Comparison of ENCODE assay signal across 8 mouse cellular contexts in genomic region chr11:107509631-107510338, GRCm38 (mm10). TPM values are rescaled to one million over a fixed set of nuclear protein-coding genes. Genes with fewer than 3 reads are reported as not detected.
A peak's percentile ranks its signal among the peaks of the same experiment; 100 is the strongest.
DNase-seq lines count a peak whose midpoint lies in the region; ATAC-seq and TF ChIP-seq lines count a peak whose summit lies in the region.

No protein-coding gene starts in this region.

- WGBS in lung, adult 2 months, result 25% methylated on average over 11 of the region's 11 CpGs
- 20% methylated on average over 11 of the region's 11 CpGs for WGBS in embryonic facial prominence, embryonic 13.5 days
- WGBS in kidney, embryonic 16.5 days, result 36% methylated on average over 11 of the region's 11 CpGs
- 18% methylated on average over 11 of the region's 11 CpGs for WGBS in midbrain, embryonic 14.5 days

- peak overlapping the region; percentile 44; the same call in 1 of the 2 replicates for H3K4me2 ChIP-seq in embryonic facial prominence, embryonic 13.5 days
- peak overlapping the region; percentile 41 for H3K4me2 ChIP-seq in kidney, embryonic 16.5 days (replicated peaks; ENCODE audit: low read depth, low read length)
- H3K4me2 ChIP-seq in midbrain, embryonic 14.5 days (ENCODE audit: low read length), result 0 out of 2 replicates have a peak overlapping the region, but pooled peaks have one; percentile 7

- peak; percentile 35 for TF ChIP-seq CTCF in lung, adult 2 months (IDR thresholded peaks at IDR 0.05; ENCODE audit: insufficient read depth, low read length)

- no peak for ATAC-seq in embryonic facial prominence, embryonic 13.5 days (ENCODE audit: insufficient number of reproducible peaks, insufficient read depth, low FRiP score, low TSS enrichment, low read depth)
- peak; percentile 44; the same call in 1 of the 2 replicates for ATAC-seq in kidney, embryonic 16.5 days (ENCODE audit: low FRiP score, low TSS enrichment)
- ATAC-seq in midbrain, embryonic 14.5 days (ENCODE audit: low FRiP score, low TSS enrichment), result no peak; the same call in 1 of the 2 replicates
- ATAC-seq in activated CD4-positive, CD25-positive, alpha-beta regulatory T cell, adult 4 months, result no peak

- H3K27ac ChIP-seq in embryonic facial prominence, embryonic 13.5 days, result no peak overlapping the region
- no peak overlapping the region for H3K27ac ChIP-seq in kidney, embryonic 16.5 days (ENCODE audit: low read length)
- no peak overlapping the region for H3K27ac ChIP-seq in midbrain, embryonic 14.5 days (replicated peaks; ENCODE audit: low read depth, low read length)

- H3K36me3 ChIP-seq in embryonic facial prominence, embryonic 13.5 days, result 0 out of 2 replicates have a peak, but pooled peaks cover 3% of the 10 kb centered on the region
- H3K36me3 ChIP-seq in kidney, embryonic 16.5 days (ENCODE audit: insufficient read depth, low read length), result no peaks in the 10 kb centered on the region
- H3K36me3 ChIP-seq in midbrain, embryonic 14.5 days (ENCODE audit: control insufficient read depth, insufficient read depth, low read length), result no peaks in the 10 kb centered on the region

- H3K4me1 ChIP-seq in lung, adult 2 months (ENCODE audit: control insufficient read depth, insufficient read depth, low read length), result no peaks in the 10 kb centered on the region
- H3K4me1 ChIP-seq in embryonic facial prominence, embryonic 13.5 days, result peaks cover 22% of the 10 kb centered on the region
- peaks cover 11% of the 10 kb centered on the region; the same call in 1 of the 2 replicates for H3K4me1 ChIP-seq in kidney, embryonic 16.5 days (ENCODE audit: insufficient read depth, low read length)
- peaks cover 9% of the 10 kb centered on the region for H3K4me1 ChIP-seq in midbrain, embryonic 14.5 days (ENCODE audit: control insufficient read depth, insufficient read depth, low read length)

- 0 out of 2 replicates have a peak, but pooled peaks cover 9% of the 10 kb centered on the region for H3K27me3 ChIP-seq in embryonic facial prominence, embryonic 13.5 days
- H3K27me3 ChIP-seq in kidney, embryonic 16.5 days (ENCODE audit: insufficient read depth, low read length), result no peaks in the 10 kb centered on the region
- H3K27me3 ChIP-seq in midbrain, embryonic 14.5 days (ENCODE audit: control insufficient read depth, insufficient read depth, low read length), result 0 out of 2 replicates have a peak, but pooled peaks cover 4% of the 10 kb centered on the region

- no peak for DNase-seq in lung, adult 2 months
- no peak for DNase-seq in lung, postnatal 14 days
- DNase-seq in midbrain, embryonic 14.5 days, result peak; percentile 66
- no peak for DNase-seq in adrenal gland, adult (ENCODE audit: inconsistent age in 2 of 2, low spot score in 1 of 2)
- DNase-seq in right cerebral cortex, postnatal 4 days, result no peak

- H3K9me3 ChIP-seq in embryonic facial prominence, embryonic 13.5 days, result no peaks in the 10 kb centered on the region
- H3K9me3 ChIP-seq in kidney, embryonic 16.5 days (ENCODE audit: low read length), result no peaks in the 10 kb centered on the region
- no peaks in the 10 kb centered on the region for H3K9me3 ChIP-seq in midbrain, embryonic 14.5 days (ENCODE audit: control insufficient read depth, low read length)

- no peak overlapping the region for H3K4me3 ChIP-seq in lung, adult 2 months (replicated peaks; ENCODE audit: extremely low read depth, low read depth, low read length)
- H3K4me3 ChIP-seq in embryonic facial prominence, embryonic 13.5 days, result no peak overlapping the region
- no peak overlapping the region for H3K4me3 ChIP-seq in kidney, embryonic 16.5 days (ENCODE audit: low read length)
- H3K4me3 ChIP-seq in midbrain, embryonic 14.5 days (replicated peaks; ENCODE audit: low read depth, low read length), result no peak overlapping the region

- H3K9ac ChIP-seq in embryonic facial prominence, embryonic 13.5 days, result no peak overlapping the region
- H3K9ac ChIP-seq in kidney, embryonic 16.5 days (replicated peaks; ENCODE audit: low read length), result no peak overlapping the region
- no peak overlapping the region for H3K9ac ChIP-seq in midbrain, embryonic 14.5 days (replicated peaks; ENCODE audit: low read length)

- no peak for TF ChIP-seq POLR2A in lung, adult 2 months (IDR thresholded peaks at IDR 0.05; ENCODE audit: borderline replicate concordance, extremely low read depth, low read depth, low read length)

RNA-seq across cellular contexts. Expression of gene Psmd12, which starts 30.5 kb away (rescaled TPM):
- 8.3 and 12.9 TPM in 2 replicates for polyA plus RNA-seq in lung, adult 2 months (2012; rRNA removed)
- 164 and 168 TPM in 2 replicates for polyA plus RNA-seq in embryonic facial prominence, embryonic 13.5 days (2015; fragmentation: Nextera tagmentation; extraction: Ambion mirVana)
- 178 and 180 TPM in 2 replicates for polyA plus RNA-seq in kidney, embryonic 16.5 days (2015; fragmentation: Nextera tagmentation; extraction: Ambion mirVana)
- 143 and 177 TPM in 2 replicates for polyA plus RNA-seq in midbrain, embryonic 14.5 days (2014; fragmentation: Nextera tagmentation; extraction: Ambion mirVana)
- polyA plus RNA-seq in activated CD4-positive, CD25-positive, alpha-beta regulatory T cell, adult 4 months (2017; shearing (Covaris generic)), result 100 to 1,000 TPM; 121 to 141 TPM

RNA-seq across cellular contexts. Expression of gene Helz, which starts 37.9 kb away (rescaled TPM):
- 13.1 and 15.4 TPM in 2 replicates for polyA plus RNA-seq in lung, adult 2 months (2012; rRNA removed)
- 20.2 and 24.4 TPM in 2 replicates for polyA plus RNA-seq in embryonic facial prominence, embryonic 13.5 days (2015; fragmentation: Nextera tagmentation; extraction: Ambion mirVana)
- 20.1 and 24.7 TPM in 2 replicates for polyA plus RNA-seq in kidney, embryonic 16.5 days (2015; fragmentation: Nextera tagmentation; extraction: Ambion mirVana)
- 17.8 and 23.4 TPM in 2 replicates for polyA plus RNA-seq in midbrain, embryonic 14.5 days (2014; fragmentation: Nextera tagmentation; extraction: Ambion mirVana)
- polyA plus RNA-seq in activated CD4-positive, CD25-positive, alpha-beta regulatory T cell, adult 4 months (2017; shearing (Covaris generic)), result 10 to 100 TPM; 23.9 to 30.6 TPM

RNA-seq across cellular contexts. Expression of gene Pitpnc1, which starts 39.3 kb away (rescaled TPM):
- 27.2 and 39.0 TPM in 2 replicates for polyA plus RNA-seq in lung, adult 2 months (2012; rRNA removed)
- 32.1 and 36.3 TPM in 2 replicates for polyA plus RNA-seq in embryonic facial prominence, embryonic 13.5 days (2015; fragmentation: Nextera tagmentation; extraction: Ambion mirVana)
- polyA plus RNA-seq in kidney, embryonic 16.5 days (2015; fragmentation: Nextera tagmentation; extraction: Ambion mirVana), result 21.5 and 23.0 TPM in 2 replicates
- 32.8 and 42.1 TPM in 2 replicates for polyA plus RNA-seq in midbrain, embryonic 14.5 days (2014; fragmentation: Nextera tagmentation; extraction: Ambion mirVana)
- polyA plus RNA-seq in activated CD4-positive, CD25-positive, alpha-beta regulatory T cell, adult 4 months (2017; shearing (Covaris generic)), result 100 to 1,000 TPM; 101 to 116 TPM
